Mouse (Mus musculus) midbrain, embryonic 11.5 days (tissue): ENCODE data around the gene Slc9a9. TPM values are rescaled to one million over a fixed set of nuclear protein-coding genes. Genes with fewer than 3 reads are reported as not detected.

ENCODE experiments used
- ATAC-seq: fragments of 200-750 bp; cut with Nextera tagmentation; 2 replicates; pipeline ENCODE4 v1.8.0; 2017; ENCODE audit warnings: moderate TSS enrichment, moderate library complexity; ENCODE audit not compliant: low FRiP score
- DNase-seq: peaks from one replicate; pipeline ENCODE4 v3.0.0; 2015; ENCODE audit warnings: low spot score; ENCODE audit errors: missing footprints
- H3K27ac ChIP-seq: fragments of 300-500 bp; sonication (generic); 2 replicates; pipeline ENCODE4 v1.5.1; 2014; ENCODE audit warnings: low read depth, low read length
- H3K27me3 ChIP-seq: fragments of 300-500 bp; sonication (generic); 2 replicates; pipeline ENCODE4 v1.6.1; 2014; ENCODE audit warnings: mild to moderate bottlenecking, low read length, moderate library complexity, mixed read lengths; ENCODE audit not compliant: control insufficient read depth, insufficient read depth
- H3K36me3 ChIP-seq: fragments of 300-500 bp; sonication (generic); 2 replicates; pipeline ENCODE4 v1.6.1; 2014; ENCODE audit warnings: mild to moderate bottlenecking, low read length, moderate library complexity, mixed read lengths; ENCODE audit not compliant: control insufficient read depth, insufficient read depth
- H3K4me1 ChIP-seq: fragments of 300-500 bp; sonication (generic); 2 replicates; pipeline ENCODE4 v1.6.1; 2014; ENCODE audit warnings: low read length; ENCODE audit not compliant: control insufficient read depth, insufficient read depth
- H3K4me2 ChIP-seq: fragments of 300-500 bp; sonication (generic); 2 replicates; pipeline ENCODE4 v1.6.1; 2014; ENCODE audit warnings: mild to moderate bottlenecking, moderate library complexity
- H3K4me3 ChIP-seq: fragments of 300-500 bp; sonication (generic); 2 replicates; pipeline ENCODE4 v1.5.1; 2014; ENCODE audit warnings: low read depth, low read length
- H3K9ac ChIP-seq: fragments of 300-500 bp; sonication (generic); 2 replicates; pipeline ENCODE4 v1.6.1; 2014; ENCODE audit warnings: low read length
- H3K9me3 ChIP-seq: fragments of 300-500 bp; sonication (generic); 2 replicates; pipeline ENCODE4 v1.6.1; 2016; ENCODE audit warnings: low read length; ENCODE audit not compliant: control insufficient read depth
- WGBS: fragments of 180-500 bp; shearing (Covaris S2); extraction: QIAGEN DNeasy Blood & Tissue Kit; methylation state at CpG from one replicate; pipeline ENCODE4 v1.1.7; 2014; 5-methylcytosine and 5-hydroxymethylcytosine counted together
- polyA plus RNA-seq: library from polyadenylated mRNA; unstranded; fragments of >200 nt; fragmentation: Nextera tagmentation; extraction: Ambion mirVana; gene quantifications from 2 replicates; pipeline ENCODE4 v1.2.1, GENCODE M21; 2014

Slc9a9 gene
- polyA plus RNA-seq, 1 experiment from 2014 or later = 3.3 TPM

GRCm38 (mm10) chr9:94803073-94803472 is 133.4 kb downstream of the Slc9a9 start:
- Histone ChIP-seq H3K27ac (no peak overlapping the region), H3K9me3 (no peaks in the 10 kb centered on the region), H3K27me3 (no peaks in the 10 kb centered on the region), H3K4me1 (no peaks in the 10 kb centered on the region), H3K36me3 (no peaks in the 10 kb centered on the region), H3K9ac (no peak overlapping the region), H3K4me3 (no peak overlapping the region), H3K4me2 (no peak overlapping the region)
- DNase-seq = no peak
- ATAC-seq = no peak

DNA sequence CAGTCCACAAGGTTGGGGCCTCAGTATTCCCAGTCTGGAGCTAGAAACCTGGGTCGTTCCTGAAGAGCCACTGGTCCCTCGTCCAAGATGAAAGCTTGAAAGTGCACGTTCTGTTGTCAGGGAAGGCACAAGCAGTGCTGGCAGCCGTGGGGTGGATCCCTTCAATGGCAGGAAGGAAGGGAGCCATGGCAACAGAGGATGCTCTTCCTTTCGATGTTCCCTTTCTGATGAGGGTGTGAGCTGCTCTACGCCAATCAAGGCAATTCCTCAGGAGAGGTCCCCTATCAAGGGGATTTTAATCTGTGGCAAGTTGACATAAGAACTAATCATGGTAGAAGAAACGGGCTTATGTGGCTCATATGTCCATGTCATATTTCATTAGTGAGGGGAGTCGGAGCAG is 135.8 kb downstream of the Slc9a9 start:
- Histone ChIP-seq H3K36me3 (no peaks in the 10 kb centered on the region), H3K27ac (no peak overlapping the region), H3K9me3 (no peaks in the 10 kb centered on the region), H3K27me3 (no peaks in the 10 kb centered on the region), H3K4me2 (no peak overlapping the region), H3K4me3 (no peak overlapping the region), H3K4me1 (no peaks in the 10 kb centered on the region), H3K9ac (no peak overlapping the region)
- ATAC-seq = peak; percentile 9; the same call in 1 of the 2 replicates
- DNase-seq = no peak
- 74% methylated on average over 8 of the region's 8 CpGs for WGBS

DNA sequence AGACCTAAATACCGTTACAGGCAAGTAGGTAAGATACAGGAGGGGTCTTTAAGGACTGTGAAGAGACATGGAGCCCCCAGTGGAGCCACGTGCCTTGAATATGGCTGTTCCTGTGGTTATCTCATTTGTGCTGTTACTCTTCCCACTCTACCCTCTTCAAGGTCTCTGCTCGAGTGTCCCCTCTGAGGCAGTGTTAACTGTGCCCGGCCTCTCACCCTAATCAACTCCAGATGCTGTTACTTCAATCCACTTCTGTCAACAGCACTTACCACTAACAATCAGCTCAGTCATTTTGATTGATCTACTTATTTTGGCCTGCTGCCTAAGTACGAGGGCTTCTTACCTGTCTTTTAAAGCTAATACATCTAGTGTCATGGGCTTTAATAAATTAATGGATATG is 145.8 kb downstream of the Slc9a9 start:
- no peaks in the 10 kb centered on the region for H3K36me3 ChIP-seq
- H3K4me3 ChIP-seq = no peak overlapping the region
- H3K4me1 ChIP-seq = no peaks in the 10 kb centered on the region
- no peak for ATAC-seq
- 62% methylated on average over 5 of the region's 5 CpGs for WGBS
- peak; percentile 81 for DNase-seq
- H3K27me3 ChIP-seq = no peaks in the 10 kb centered on the region
- no peak overlapping the region for H3K9ac ChIP-seq
- H3K27ac ChIP-seq = no peak overlapping the region
- H3K9me3 ChIP-seq = no peaks in the 10 kb centered on the region
- no peak overlapping the region for H3K4me2 ChIP-seq

- H3K9ac ChIP-seq = no peak overlapping the region
- ATAC-seq (no peak), DNase-seq (no peak)
- no peaks in the 10 kb centered on the region for H3K36me3 ChIP-seq
- H3K27ac ChIP-seq = no peak overlapping the region
- no peaks in the 10 kb centered on the region for H3K4me1 ChIP-seq
- no peak overlapping the region for H3K4me3 ChIP-seq
- H3K4me2 ChIP-seq = no peak overlapping the region
- 83% methylated on average over 1 of the region's 1 CpGs for WGBS
- H3K9me3 ChIP-seq = no peaks in the 10 kb centered on the region
- no peaks in the 10 kb centered on the region for H3K27me3 ChIP-seq
Measured at GRCm38 (mm10) chr9:94821268-94821667, 151.6 kb downstream of the Slc9a9 start.

DNA sequence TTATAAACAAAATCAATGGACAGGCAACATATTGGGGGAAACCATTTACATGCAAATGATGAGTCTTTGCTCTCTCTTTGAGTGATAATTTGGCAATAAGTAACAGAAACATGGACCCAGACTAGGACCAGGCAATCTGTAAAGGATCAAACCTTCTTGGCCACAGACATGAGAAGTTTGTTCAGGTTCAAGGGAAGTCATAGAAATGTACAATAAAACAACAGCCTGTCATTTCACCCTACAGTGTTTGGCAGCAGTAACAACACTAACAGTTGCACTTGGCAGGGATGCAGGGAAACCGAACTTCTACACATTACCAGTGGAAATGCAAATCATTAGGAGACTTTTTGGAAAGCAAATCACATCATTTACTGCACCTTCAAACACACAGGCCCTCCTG is 164.1 kb downstream of the Slc9a9 start:
- H3K4me1 ChIP-seq = peaks cover 4% of the 10 kb centered on the region; the same call in 1 of the 2 replicates
- H3K9me3 ChIP-seq = no peaks in the 10 kb centered on the region
- ATAC-seq = no peak
- no peak overlapping the region for H3K9ac ChIP-seq
- no peak overlapping the region for H3K4me3 ChIP-seq
- WGBS = 84% methylated on average over 1 of the region's 1 CpGs
- H3K4me2 ChIP-seq = no peak overlapping the region
- H3K27ac ChIP-seq = no peak overlapping the region
- H3K36me3 ChIP-seq = no peaks in the 10 kb centered on the region
- no peaks in the 10 kb centered on the region for H3K27me3 ChIP-seq
- DNase-seq = no peak

GRCm38 (mm10) chr9:94837384-94837783 is 167.7 kb downstream of the Slc9a9 start:
- DNase-seq (no peak), ATAC-seq (peak; percentile 30)
- peaks cover 6% of the 10 kb centered on the region; the same call in 1 of the 2 replicates for H3K4me1 ChIP-seq
- 91% methylated on average over 15 of the region's 15 CpGs for WGBS
- no peaks in the 10 kb centered on the region for H3K27me3 ChIP-seq
- H3K9ac ChIP-seq = no peak overlapping the region
- H3K4me3 ChIP-seq = no peak overlapping the region
- no peaks in the 10 kb centered on the region for H3K9me3 ChIP-seq
- no peak overlapping the region for H3K27ac ChIP-seq
- H3K4me2 ChIP-seq = no peak overlapping the region
- H3K36me3 ChIP-seq = no peaks in the 10 kb centered on the region

- DNase-seq (no peak), ATAC-seq (peak; percentile 65)
- Histone ChIP-seq H3K27ac (no peak overlapping the region), H3K9me3 (no peaks in the 10 kb centered on the region), H3K36me3 (no peaks in the 10 kb centered on the region), H3K27me3 (no peaks in the 10 kb centered on the region), H3K4me2 (no peak overlapping the region), H3K4me1 (peaks cover 6% of the 10 kb centered on the region; the same call in 1 of the 2 replicates), H3K4me3 (no peak overlapping the region), H3K9ac (no peak overlapping the region)
- WGBS = 63% methylated on average over 8 of the region's 8 CpGs
Measured at GRCm38 (mm10) chr9:94838479-94839031, 168.8 kb downstream of the Slc9a9 start.

DNA sequence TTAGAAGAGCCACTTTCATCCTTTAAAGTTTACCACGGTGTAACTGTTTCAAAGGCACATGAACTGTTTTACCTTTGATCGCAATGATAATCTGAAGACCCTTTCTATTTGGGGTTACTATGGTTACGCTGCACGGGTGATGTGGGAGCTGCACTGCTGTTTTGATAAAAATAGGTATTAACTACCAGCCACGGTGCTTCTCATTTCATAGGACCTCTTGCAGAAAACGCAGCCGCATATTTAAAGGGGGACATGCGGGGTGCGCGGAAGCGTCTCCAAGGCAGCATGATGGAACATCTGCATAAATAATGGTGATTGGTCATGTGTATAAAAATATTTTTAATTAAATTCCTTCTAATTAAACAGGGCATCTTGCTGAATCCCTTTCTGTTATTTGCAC is 169.5 kb downstream of the Slc9a9 start:
- WGBS = 56% methylated on average over 11 of the region's 11 CpGs
- H3K27me3 ChIP-seq = no peaks in the 10 kb centered on the region
- no peaks in the 10 kb centered on the region for H3K9me3 ChIP-seq
- H3K9ac ChIP-seq = no peak overlapping the region
- no peak overlapping the region for H3K4me2 ChIP-seq
- no peaks in the 10 kb centered on the region for H3K36me3 ChIP-seq
- peaks cover 6% of the 10 kb centered on the region; the same call in 1 of the 2 replicates for H3K4me1 ChIP-seq
- H3K27ac ChIP-seq = no peak overlapping the region
- DNase-seq = no peak
- ATAC-seq = peak; percentile 61
- no peak overlapping the region for H3K4me3 ChIP-seq

DNA sequence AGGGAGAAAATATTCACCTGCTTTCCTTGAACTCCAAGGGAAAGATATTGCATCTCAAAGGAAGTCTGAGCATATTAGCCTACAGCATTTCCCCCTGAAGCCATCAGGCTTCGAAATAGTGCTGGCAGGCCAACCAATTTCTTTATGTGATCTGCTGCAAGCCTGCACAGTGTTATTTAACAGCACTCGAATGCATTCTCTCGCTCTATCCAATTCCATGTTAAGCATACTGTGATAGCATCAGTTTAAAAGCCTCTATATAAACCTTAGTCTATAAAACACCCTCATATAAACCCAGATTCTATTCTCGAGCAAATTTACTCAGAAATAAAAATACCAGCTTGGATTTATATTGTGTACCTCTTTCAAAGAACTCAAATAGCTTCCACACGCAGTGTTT is 170.7 kb downstream of the Slc9a9 start:
- Histone ChIP-seq H3K4me3 (no peak overlapping the region), H3K4me2 (no peak overlapping the region), H3K4me1 (peaks cover 6% of the 10 kb centered on the region; the same call in 1 of the 2 replicates), H3K9me3 (no peaks in the 10 kb centered on the region), H3K9ac (no peak overlapping the region), H3K27me3 (no peaks in the 10 kb centered on the region), H3K27ac (no peak overlapping the region), H3K36me3 (no peaks in the 10 kb centered on the region)
- ATAC-seq (no peak), DNase-seq (no peak)
- 89% methylated on average over 5 of the region's 5 CpGs for WGBS
